Mouse (Mus musculus): ENCODE data around the gene Camkv.

Camkv gene

DNA sequence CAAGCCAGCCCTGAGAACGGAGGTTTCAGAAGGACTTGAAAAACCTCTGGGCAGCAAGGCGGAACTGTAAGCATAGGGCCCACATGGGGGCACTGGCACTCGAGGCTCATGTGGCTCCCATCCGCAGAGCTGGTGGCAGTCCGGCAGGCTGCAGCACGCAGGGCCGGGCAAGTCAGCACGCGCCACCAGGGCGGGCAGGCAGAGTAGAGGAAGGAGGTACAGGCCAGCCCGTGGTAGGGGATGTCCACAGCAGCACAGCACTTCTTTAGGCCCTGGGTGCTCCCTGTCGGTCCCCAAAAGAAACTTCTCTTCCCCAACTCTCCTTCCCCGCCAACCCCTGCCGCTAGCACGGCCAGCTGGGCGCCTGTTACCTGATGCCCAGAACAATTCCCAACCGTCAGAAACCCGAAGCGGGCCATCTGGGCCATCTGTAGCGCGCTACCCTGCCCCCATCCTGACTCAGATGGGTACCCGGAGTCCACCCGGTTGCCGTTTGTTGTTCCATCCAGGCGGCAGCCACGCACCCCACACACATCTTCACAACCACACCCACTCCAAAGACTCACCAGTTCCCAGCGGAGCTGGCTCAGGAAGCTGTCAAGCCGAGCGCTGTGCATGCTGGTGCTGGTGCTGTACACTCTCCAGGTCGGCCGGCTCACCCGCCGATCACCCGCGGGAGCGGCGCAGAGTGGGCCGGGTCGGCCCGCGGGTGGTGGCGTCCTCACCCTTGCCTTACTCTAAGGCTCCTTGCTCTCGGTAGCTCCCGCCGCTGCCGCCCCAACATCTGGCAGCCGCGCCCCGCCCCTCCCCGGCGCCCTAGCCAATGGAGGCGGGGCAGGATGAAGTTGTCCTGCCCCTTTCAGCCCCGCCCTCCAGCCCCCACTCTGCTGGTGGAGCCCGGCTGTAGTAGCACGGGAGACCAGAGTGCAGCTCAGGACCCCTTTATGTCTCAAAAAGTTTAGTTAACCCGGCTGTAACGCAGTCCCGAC lies 50.0 kb downstream of the Camkv start, which contains the start of gene Inka1:
TSS of gene Inka1 (minus strand) at position 749 of the 989 bp plus-strand sequence.
- intact Hi-C loops (cut with DNase I), result loop anchor here (2.0 kb wide), 1 partner anchor 23 kb away; no protein-coding TSS in a partner anchor

DNA sequence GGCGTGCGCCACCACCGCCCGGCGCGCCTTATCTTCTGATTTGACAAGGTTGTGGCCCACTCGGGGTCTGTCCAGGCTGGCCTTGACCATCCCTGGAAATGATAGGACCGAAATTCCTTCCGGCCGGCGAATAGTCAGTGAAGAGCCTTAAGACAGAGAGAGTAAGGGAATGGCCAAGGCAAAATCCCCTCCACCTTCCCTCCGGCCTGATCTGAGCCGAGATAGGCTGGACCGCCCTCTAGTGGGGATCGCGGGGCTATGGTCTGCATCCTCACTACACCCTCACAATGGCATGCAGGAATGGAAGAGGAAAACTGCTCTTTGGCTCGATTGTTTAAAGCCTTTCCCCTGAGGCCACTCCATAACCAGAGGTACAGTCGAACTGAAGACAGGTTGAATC lies 50.9 kb downstream of the Camkv start:
- intact Hi-C loops (cut with DNase I), result loop anchor here (2.0 kb wide), 1 partner anchor 24 kb away; no protein-coding TSS in a partner anchor

DNA sequence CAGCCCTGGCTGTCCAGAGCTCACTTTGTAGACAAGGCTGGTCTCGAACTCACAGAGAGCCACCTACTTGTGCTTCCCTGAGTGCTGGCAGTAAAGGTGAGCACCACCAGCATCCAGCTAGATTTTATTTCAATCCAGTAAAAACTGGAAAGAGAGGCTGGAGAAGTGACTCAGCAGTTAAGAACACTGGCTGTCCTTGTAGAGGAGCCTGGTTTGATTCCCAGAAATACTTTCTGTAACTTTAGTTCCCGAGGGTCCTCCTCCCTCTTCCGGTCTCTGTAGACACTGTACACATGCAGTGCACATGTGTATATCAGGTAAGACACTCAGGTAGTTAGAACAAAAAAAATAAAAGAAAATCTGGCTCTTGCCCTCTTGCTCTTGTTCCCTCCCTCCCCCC lies 52.5 kb downstream of the Camkv start:
- intact Hi-C loops (cut with DNase I), result loop anchor here (2.0 kb wide), 1 partner anchor 25 kb away; no protein-coding TSS in a partner anchor

DNA sequence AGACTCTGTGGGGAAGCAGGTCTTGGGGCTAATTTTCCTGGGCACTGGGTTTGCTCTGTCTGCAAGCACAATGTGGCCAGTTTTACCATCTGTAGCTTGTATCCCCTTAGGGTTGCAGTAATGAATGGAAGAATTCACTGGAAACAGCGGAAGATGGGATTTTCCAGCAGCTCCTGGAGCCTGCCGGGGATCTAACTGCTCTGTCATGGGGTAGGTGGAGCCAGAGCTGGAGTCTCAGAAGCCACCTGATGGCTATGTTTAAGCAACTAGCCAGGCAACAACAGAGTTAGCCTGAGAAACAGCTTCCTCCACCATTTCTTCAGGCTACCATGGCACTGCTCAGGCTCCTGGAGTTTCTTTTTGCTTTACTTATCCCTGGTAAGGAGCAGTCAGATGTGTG lies 56.7 kb downstream of the Camkv start, which contains the start of gene Cdhr4:
TSS of gene Cdhr4 (plus strand) at position 301 of the 400 bp plus-strand sequence.
- intact Hi-C loops (cut with DNase I), result no loop called here

DNA sequence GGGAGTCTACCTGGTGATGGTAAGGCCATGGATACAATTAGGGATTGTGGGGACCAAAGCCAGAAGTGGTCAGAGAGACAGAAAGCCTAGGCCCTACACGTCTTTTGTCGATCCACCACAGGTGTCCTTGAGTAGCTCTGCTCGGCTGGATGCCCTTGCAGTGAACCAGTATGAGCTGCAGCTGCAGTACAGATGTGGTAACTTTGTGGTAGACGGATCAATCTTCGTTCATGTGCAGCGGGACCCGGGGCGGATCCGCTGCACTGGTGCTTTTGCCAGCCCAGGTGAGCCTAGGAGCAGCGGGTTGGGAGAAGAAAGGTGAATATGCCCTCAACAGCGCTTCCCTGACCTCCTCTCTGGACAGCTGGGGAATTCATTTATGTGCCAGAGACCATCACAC lies 57.5 kb downstream of the Camkv start:
- intact Hi-C loops (cut with DNase I), result no loop called here

DNA sequence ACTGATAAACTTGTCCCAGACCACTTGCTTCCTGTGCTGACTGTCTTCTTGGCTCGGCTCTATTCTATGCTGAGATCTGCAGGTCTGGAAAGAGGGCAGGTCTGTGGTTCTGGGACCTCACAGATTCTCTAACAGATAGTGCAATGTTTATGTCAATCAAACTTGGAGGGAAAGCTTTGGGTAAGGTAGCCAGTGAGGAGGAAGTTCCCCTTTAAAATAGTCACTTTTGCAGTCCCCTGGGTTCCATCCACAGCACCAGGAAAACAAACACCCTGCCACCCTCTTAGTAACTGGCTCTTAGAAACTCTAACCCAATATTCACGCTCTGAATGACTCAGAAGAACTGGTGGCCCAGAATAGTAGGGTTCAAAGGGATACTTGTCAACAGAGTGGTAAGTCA lies 59.0 kb downstream of the Camkv start:
- intact Hi-C loops (cut with DNase I), result no loop called here

DNA sequence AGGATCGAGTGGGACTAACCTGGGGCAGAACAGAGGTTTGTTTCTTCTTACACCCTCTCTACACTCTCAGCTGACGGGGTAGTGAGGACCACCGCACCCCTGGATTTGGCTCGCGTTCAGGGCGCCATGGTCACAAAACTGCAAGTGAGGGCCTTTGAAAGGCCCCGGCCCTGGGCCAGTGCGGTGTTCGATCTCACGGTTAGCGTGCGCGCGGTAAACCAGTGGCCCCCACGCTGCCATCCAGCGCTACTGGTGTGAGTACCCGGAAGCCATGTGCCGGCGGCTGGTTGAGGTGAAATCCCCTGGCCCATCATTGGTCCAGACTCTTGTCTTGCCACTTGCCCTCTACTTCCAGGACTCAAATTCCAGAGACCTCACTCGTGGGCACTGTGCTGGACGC lies 60.0 kb downstream of the Camkv start:
- intact Hi-C loops (cut with DNase I), result no loop called here

DNA sequence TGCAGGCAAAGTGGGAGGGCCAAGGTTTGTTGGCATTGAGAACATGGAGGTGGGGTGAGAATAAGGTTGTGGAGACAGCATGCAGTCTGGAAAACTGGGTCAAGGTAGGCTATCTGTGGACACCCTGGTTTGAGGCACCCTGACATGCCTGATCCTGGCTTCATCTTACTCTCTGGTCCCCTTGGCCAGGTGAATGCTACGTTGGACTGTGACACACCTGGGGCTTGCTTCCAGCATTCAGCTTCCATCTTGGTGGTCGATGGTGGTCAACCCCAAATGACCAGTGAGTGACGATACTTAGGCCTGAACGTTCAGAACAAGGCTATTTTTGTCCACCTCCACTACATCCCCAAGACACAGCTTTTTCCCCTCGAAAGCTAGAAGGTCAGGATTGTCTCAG lies 60.6 kb downstream of the Camkv start, which contains the start of gene Gm20662:
TSS of gene Gm20662 (plus strand) at position 301 of the 400 bp plus-strand sequence.
- intact Hi-C loops (cut with DNase I), result no loop called here

All from adrenal gland (tissue).